Mouse (Mus musculus) intestine, embryonic 15.5 days (tissue): ENCODE measurements around the gene Hcn3. TPM values are rescaled to one million over a fixed set of nuclear protein-coding genes. Genes with fewer than 3 reads are reported as not detected.

ENCODE experiments used
- ATAC-seq: fragments of 200-750 bp; cut with Nextera tagmentation; 2 replicates; pipeline ENCODE4 v1.8.0; 2017; ENCODE audit warnings: moderate TSS enrichment, moderate library complexity
- H3K27ac ChIP-seq: fragments of 300-500 bp; sonication (generic); 2 replicates; pipeline ENCODE4 v1.5.1; 2015; ENCODE audit warnings: mild to moderate bottlenecking, inconsistent platforms
- H3K27me3 ChIP-seq: fragments of 300-500 bp; sonication (generic); replicated peaks from 2 replicates; pipeline ENCODE4 v1.6.1; 2015; ENCODE audit warnings: inconsistent platforms
- H3K36me3 ChIP-seq: fragments of 300-500 bp; sonication (generic); 2 replicates; pipeline ENCODE4 v1.6.1; 2015; ENCODE audit warnings: inconsistent platforms
- H3K4me1 ChIP-seq: fragments of 300-500 bp; sonication (generic); replicated peaks from 2 replicates; pipeline ENCODE4 v1.6.1; 2015; ENCODE audit warnings: inconsistent platforms
- H3K4me2 ChIP-seq: fragments of 300-500 bp; sonication (generic); replicated peaks from 2 replicates; pipeline ENCODE4 v1.6.1; 2015; ENCODE audit warnings: mild to moderate bottlenecking, inconsistent platforms
- H3K4me3 ChIP-seq: fragments of 300-500 bp; sonication (generic); replicated peaks from 2 replicates; pipeline ENCODE4 v1.5.1; 2015; ENCODE audit warnings: inconsistent platforms
- H3K9ac ChIP-seq: fragments of 300-500 bp; sonication (generic); 2 replicates; pipeline ENCODE4 v1.6.1; 2015; ENCODE audit warnings: inconsistent platforms
- H3K9me3 ChIP-seq: fragments of 300-500 bp; sonication (generic); 2 replicates; pipeline ENCODE4 v1.6.1; 2016; ENCODE audit warnings: inconsistent platforms
- WGBS: fragments of 180-500 bp; shearing (Covaris S2); methylation state at CpG from one replicate; pipeline ENCODE4 v1.1.7; 2015; 5-methylcytosine and 5-hydroxymethylcytosine counted together
- polyA plus RNA-seq: library from polyadenylated mRNA; unstranded; fragments of >200 nt; fragmentation: Nextera tagmentation; extraction: Ambion mirVana; gene quantifications from 2 replicates; pipeline ENCODE4 v1.2.1, GENCODE M21; 2015

Gene Hcn3
- polyA plus RNA-seq, 1 experiment from 2014 or later, result 2.6 TPM

- peak overlapping the region; percentile 100 for H3K4me2 ChIP-seq
- ATAC-seq, result peak; percentile 39
- H3K27me3 ChIP-seq, result no peaks in the 10 kb centered on the region
- no peak overlapping the region for H3K27ac ChIP-seq
- peak overlapping the region; percentile 63 for H3K4me3 ChIP-seq
- no peak overlapping the region for H3K9ac ChIP-seq
- no peaks in the 10 kb centered on the region for H3K9me3 ChIP-seq
- peaks cover 20% of the 10 kb centered on the region for H3K4me1 ChIP-seq
- 2% methylated on average over 13 of the region's 13 CpGs for WGBS
- no peaks in the 10 kb centered on the region for H3K36me3 ChIP-seq
Measured at GRCm38 (mm10) chr3:89159211-89159610, 785 bp downstream of the Hcn3 start.

- Histone ChIP-seq H3K27ac (no peak overlapping the region), H3K27me3 (no peaks in the 10 kb centered on the region), H3K9ac (no peak overlapping the region), H3K4me1 (peaks cover 15% of the 10 kb centered on the region), H3K36me3 (no peaks in the 10 kb centered on the region), H3K9me3 (no peaks in the 10 kb centered on the region), H3K4me2 (peak overlapping the region; percentile 100), H3K4me3 (no peak overlapping the region)
- ATAC-seq, result no peak
- 23% methylated on average over 7 of the region's 7 CpGs for WGBS
Measured at GRCm38 (mm10) chr3:89158651-89159050, 1.3 kb downstream of the Hcn3 start.

- Histone ChIP-seq H3K9me3 (no peaks in the 10 kb centered on the region), H3K4me1 (peaks cover 15% of the 10 kb centered on the region), H3K4me3 (no peak overlapping the region), H3K9ac (no peak overlapping the region), H3K27me3 (no peaks in the 10 kb centered on the region), H3K27ac (no peak overlapping the region), H3K4me2 (no peak overlapping the region), H3K36me3 (no peaks in the 10 kb centered on the region)
- WGBS, result 85% methylated on average over 8 of the region's 8 CpGs
- no peak for ATAC-seq
Measured at GRCm38 (mm10) chr3:89156951-89157350, 3.0 kb downstream of the Hcn3 start.

- no peak overlapping the region for H3K4me3 ChIP-seq
- no peak overlapping the region for H3K9ac ChIP-seq
- no peaks in the 10 kb centered on the region; the same call in none of the 2 replicates for H3K27me3 ChIP-seq
- WGBS, result 43% methylated on average over 17 of the region's 17 CpGs
- peaks cover 7% of the 10 kb centered on the region; the same call in 1 of the 2 replicates for H3K4me1 ChIP-seq
- no peak for ATAC-seq
- H3K4me2 ChIP-seq, result no peak overlapping the region
- H3K36me3 ChIP-seq, result no peaks in the 10 kb centered on the region
- no peak overlapping the region for H3K27ac ChIP-seq
- no peaks in the 10 kb centered on the region for H3K9me3 ChIP-seq
Measured at GRCm38 (mm10) chr3:89152084-89152835, 7.7 kb downstream of the Hcn3 start.

GRCm38 (mm10) chr3:89148567-89148966 is 11.4 kb downstream of the Hcn3 start:
- WGBS, result 61% methylated on average over 14 of the region's 14 CpGs
- Histone ChIP-seq H3K4me1 (peaks cover 7% of the 10 kb centered on the region; the same call in 1 of the 2 replicates), H3K27me3 (no peaks in the 10 kb centered on the region; the same call in none of the 2 replicates), H3K36me3 (no peaks in the 10 kb centered on the region), H3K4me3 (no peak overlapping the region), H3K4me2 (peak overlapping the region; percentile 79; the same call in 1 of the 2 replicates), H3K27ac (no peak overlapping the region), H3K9me3 (no peaks in the 10 kb centered on the region), H3K9ac (no peak overlapping the region)
- no peak for ATAC-seq

GRCm38 (mm10) chr3:89147979-89148311 is 12.1 kb downstream of the Hcn3 start:
- H3K9ac ChIP-seq, result peak overlapping the region; percentile 42

GRCm38 (mm10) chr3:89147101-89147978 is 12.7 kb downstream of the Hcn3 start:
- WGBS, result 24% methylated on average over 26 of the region's 26 CpGs
- H3K4me1 ChIP-seq, result peaks cover 7% of the 10 kb centered on the region; the same call in 1 of the 2 replicates
- H3K4me2 ChIP-seq, result peak overlapping the region; percentile 79
- no peaks in the 10 kb centered on the region for H3K36me3 ChIP-seq
- no peak overlapping the region for H3K27ac ChIP-seq
- H3K9me3 ChIP-seq, result no peaks in the 10 kb centered on the region
- H3K27me3 ChIP-seq, result no peaks in the 10 kb centered on the region; the same call in none of the 2 replicates
- peak overlapping the region; percentile 42 for H3K9ac ChIP-seq
- H3K4me3 ChIP-seq, result peak overlapping the region; percentile 29
- peak; percentile 95 for ATAC-seq

More at GRCm38 (mm10) chr3:89147979-89148311, 12.1 kb downstream of the Hcn3 start:
- ATAC-seq, result peak; percentile 67
- H3K4me1 ChIP-seq, result peaks cover 7% of the 10 kb centered on the region; the same call in 1 of the 2 replicates
- H3K27ac ChIP-seq, result no peak overlapping the region
- peak overlapping the region; percentile 79 for H3K4me2 ChIP-seq
- WGBS, result 10% methylated on average over 15 of the region's 15 CpGs
- peak overlapping the region; percentile 29 for H3K4me3 ChIP-seq
- H3K27me3 ChIP-seq, result no peaks in the 10 kb centered on the region; the same call in none of the 2 replicates
- H3K36me3 ChIP-seq, result no peaks in the 10 kb centered on the region
- no peaks in the 10 kb centered on the region for H3K9me3 ChIP-seq

GRCm38 (mm10) chr3:89145566-89145965 is 14.4 kb downstream of the Hcn3 start:
- Histone ChIP-seq H3K27ac (no peak overlapping the region), H3K27me3 (no peaks in the 10 kb centered on the region; the same call in 1 of the 2 replicates), H3K4me2 (no peak overlapping the region), H3K36me3 (no peaks in the 10 kb centered on the region), H3K9me3 (no peaks in the 10 kb centered on the region), H3K9ac (no peak overlapping the region), H3K4me3 (no peak overlapping the region), H3K4me1 (peaks cover 7% of the 10 kb centered on the region; the same call in 1 of the 2 replicates)
- 56% methylated on average over 8 of the region's 8 CpGs for WGBS
- no peak for ATAC-seq

GRCm38 (mm10) chr3:89144821-89145220 is 15.2 kb downstream of the Hcn3 start:
- no peak overlapping the region for H3K27ac ChIP-seq
- H3K4me3 ChIP-seq, result no peak overlapping the region
- no peaks in the 10 kb centered on the region; the same call in 1 of the 2 replicates for H3K27me3 ChIP-seq
- H3K36me3 ChIP-seq, result no peaks in the 10 kb centered on the region
- no peaks in the 10 kb centered on the region for H3K9me3 ChIP-seq
- peaks cover 7% of the 10 kb centered on the region; the same call in 1 of the 2 replicates for H3K4me1 ChIP-seq
- no peak for ATAC-seq
- H3K4me2 ChIP-seq, result no peak overlapping the region
- no peak overlapping the region for H3K9ac ChIP-seq
- 81% methylated on average over 10 of the region's 10 CpGs for WGBS

GRCm38 (mm10) chr3:89136365-89136764 is 23.6 kb downstream of the Hcn3 start:
- Histone ChIP-seq H3K36me3 (no peaks in the 10 kb centered on the region), H3K27ac (peak overlapping the region; percentile 78), H3K4me2 (peak overlapping the region; percentile 53), H3K9ac (peak overlapping the region; percentile 29; the same call in 1 of the 2 replicates), H3K4me1 (peaks cover 16% of the 10 kb centered on the region; the same call in 1 of the 2 replicates), H3K4me3 (peak overlapping the region; percentile 24), H3K9me3 (no peaks in the 10 kb centered on the region), H3K27me3 (no peaks in the 10 kb centered on the region)
- peak; percentile 88 for ATAC-seq
- WGBS, result 30% methylated on average over 9 of the region's 9 CpGs

GRCm38 (mm10) chr3:89135958-89136357 is 24.0 kb downstream of the Hcn3 start, which contains the start of gene Pklr:
Gene Pklr (plus strand): TSS chr3:89136142.
- Histone ChIP-seq H3K9ac (peak within 1 kb of the TSS; percentile 29), H3K4me3 (peak within 1 kb of the TSS; percentile 24)

GRCm38 (mm10) chr3:89133752-89134151 is 26.2 kb downstream of the Hcn3 start:
- Histone ChIP-seq H3K9ac (no peak overlapping the region), H3K36me3 (no peaks in the 10 kb centered on the region), H3K27me3 (no peaks in the 10 kb centered on the region), H3K4me1 (peaks cover 16% of the 10 kb centered on the region; the same call in 1 of the 2 replicates), H3K4me2 (peak overlapping the region; percentile 23; the same call in 1 of the 2 replicates), H3K27ac (peak overlapping the region; percentile 82), H3K4me3 (no peak overlapping the region), H3K9me3 (no peaks in the 10 kb centered on the region)
- 78% methylated on average over 1 of the region's 1 CpGs for WGBS
- ATAC-seq, result peak; percentile 77

More at GRCm38 (mm10) chr3:89135958-89136357, 24.0 kb downstream of the Hcn3 start, which contains the start of gene Pklr:
- Histone ChIP-seq H3K9me3 (no peaks in the 10 kb centered on the region), H3K36me3 (no peaks in the 10 kb centered on the region), H3K27me3 (no peaks in the 10 kb centered on the region), H3K4me2 (peak within 1 kb of the TSS; percentile 53), H3K4me1 (peaks cover 16% of the 10 kb centered on the region; the same call in 1 of the 2 replicates), H3K27ac (peak within 1 kb of the TSS; percentile 78)
- WGBS, result 46% methylated on average over 3 of the region's 3 CpGs
- ATAC-seq, result no peak; the same call in 1 of the 2 replicates
